Mouse (Mus musculus): ENCODE measurements around the gene Zwilch. TPM values are rescaled to one million over a fixed set of nuclear protein-coding genes. Genes with fewer than 3 reads are reported as not detected.
"Not testable (repeated sequence)": the region's sequence is repeated elsewhere in the genome, so short reads cannot be mapped to it uniquely, and the experiment has no call there.

Gene Zwilch
- polyA plus RNA-seq, 1 experiment from 2014 or later, result 26.8 TPM

- H3K9me3 ChIP-seq (ENCODE audit: low read length); ATAC-seq (ENCODE audit: low FRiP score, low TSS enrichment); H3K9ac ChIP-seq (replicated peaks; ENCODE audit: low read length); H3K27ac ChIP-seq (ENCODE audit: low read length); H3K27me3 ChIP-seq (ENCODE audit: insufficient read depth, low read length); H3K4me2 ChIP-seq (replicated peaks; ENCODE audit: low read depth, low read length); H3K4me1 ChIP-seq (ENCODE audit: insufficient read depth, low read length); H3K4me3 ChIP-seq (ENCODE audit: low read length): not testable (repeated sequence)
- 90% methylated on average over 5 of the region's 5 CpGs for WGBS
- peaks cover 35% of the 10 kb centered on the region for H3K36me3 ChIP-seq (ENCODE audit: insufficient read depth, low read length)
These were observed 10.4 kb upstream of the Zwilch start for GRCm38 (mm10) chr9:64183295-64183694.

- peaks cover 13% of the 10 kb centered on the region for H3K4me1 ChIP-seq (ENCODE audit: insufficient read depth, low read length)
- H3K27ac ChIP-seq (ENCODE audit: low read length), result peak within 1 kb of the TSS; percentile 80
- WGBS, result under 1% methylated on average over 35 of the region's 35 CpGs
- H3K9me3 ChIP-seq (ENCODE audit: low read length), result no peaks in the 10 kb centered on the region
- peak; percentile 95 for ATAC-seq (ENCODE audit: low FRiP score, low TSS enrichment)
- H3K4me3 ChIP-seq (ENCODE audit: low read length), result peak within 1 kb of the TSS; percentile 61
- H3K4me2 ChIP-seq (replicated peaks; ENCODE audit: low read depth, low read length), result peak within 1 kb of the TSS; percentile 53
- peaks cover 55% of the 10 kb centered on the region for H3K36me3 ChIP-seq (ENCODE audit: insufficient read depth, low read length)
- peak within 1 kb of the TSS; percentile 69 for H3K9ac ChIP-seq (replicated peaks; ENCODE audit: low read length)
- H3K27me3 ChIP-seq (ENCODE audit: insufficient read depth, low read length), result no peaks in the 10 kb centered on the region
These were observed 6.2 kb upstream of the Zwilch start, which contains the start of gene Snapc5 for GRCm38 (mm10) chr9:64178974-64179646. Gene Snapc5, plus strand, starts transcription at chr9:64179274.

GRCm38 (mm10) chr9:64178610-64178973, 5.7 kb upstream of the Zwilch start:
- Histone ChIP-seq H3K4me2 (replicated peaks; ENCODE audit: low read depth, low read length) (peak overlapping the region; percentile 53), H3K4me1 (ENCODE audit: insufficient read depth, low read length) (peaks cover 13% of the 10 kb centered on the region), H3K9me3 (ENCODE audit: low read length) (no peaks in the 10 kb centered on the region), H3K9ac (replicated peaks; ENCODE audit: low read length) (peak overlapping the region; percentile 69), H3K36me3 (ENCODE audit: insufficient read depth, low read length) (peaks cover 53% of the 10 kb centered on the region), H3K27ac (ENCODE audit: low read length) (peak overlapping the region; percentile 80), H3K4me3 (ENCODE audit: low read length) (peak overlapping the region; percentile 61), H3K27me3 (ENCODE audit: insufficient read depth, low read length) (no peaks in the 10 kb centered on the region)
- WGBS, result 45% methylated on average over 3 of the region's 3 CpGs
- ATAC-seq (ENCODE audit: low FRiP score, low TSS enrichment), result peak; percentile 73

- ATAC-seq (ENCODE audit: low FRiP score, low TSS enrichment), result no peak
- 86% methylated on average over 11 of the region's 11 CpGs for WGBS
- Histone ChIP-seq H3K4me3 (ENCODE audit: low read length) (no peak overlapping the region), H3K36me3 (ENCODE audit: insufficient read depth, low read length) (peaks cover 42% of the 10 kb centered on the region), H3K4me1 (ENCODE audit: insufficient read depth, low read length) (peaks cover 22% of the 10 kb centered on the region), H3K4me2 (replicated peaks; ENCODE audit: low read depth, low read length) (no peak overlapping the region), H3K27me3 (ENCODE audit: insufficient read depth, low read length) (no peaks in the 10 kb centered on the region), H3K27ac (ENCODE audit: low read length) (no peak overlapping the region), H3K9me3 (ENCODE audit: low read length) (no peaks in the 10 kb centered on the region), H3K9ac (replicated peaks; ENCODE audit: low read length) (no peak overlapping the region)
These were observed 2.5 kb upstream of the Zwilch start for GRCm38 (mm10) chr9:64175378-64175777.

- H3K36me3 ChIP-seq (ENCODE audit: insufficient read depth, low read length), result peaks cover 42% of the 10 kb centered on the region
- peak overlapping the region; percentile 46; the same call in 1 of the 2 replicates for H3K9ac ChIP-seq (replicated peaks; ENCODE audit: low read length)
- H3K27me3 ChIP-seq (ENCODE audit: insufficient read depth, low read length), result no peaks in the 10 kb centered on the region
- ATAC-seq (ENCODE audit: low FRiP score, low TSS enrichment), result no peak
- 58% methylated on average over 8 of the region's 8 CpGs for WGBS
- peak overlapping the region; percentile 85 for H3K4me2 ChIP-seq (replicated peaks; ENCODE audit: low read depth, low read length)
- H3K4me3 ChIP-seq (ENCODE audit: low read length), result peak overlapping the region; percentile 65
- no peaks in the 10 kb centered on the region for H3K9me3 ChIP-seq (ENCODE audit: low read length)
- H3K27ac ChIP-seq (ENCODE audit: low read length), result no peak overlapping the region
- H3K4me1 ChIP-seq (ENCODE audit: insufficient read depth, low read length), result peaks cover 17% of the 10 kb centered on the region
These were observed 1.9 kb upstream of the Zwilch start for GRCm38 (mm10) chr9:64174766-64175165.

- Histone ChIP-seq H3K9ac (replicated peaks; ENCODE audit: low read length) (peak overlapping the region; percentile 81), H3K27me3 (ENCODE audit: insufficient read depth, low read length) (no peaks in the 10 kb centered on the region), H3K4me2 (replicated peaks; ENCODE audit: low read depth, low read length) (peak overlapping the region; percentile 85), H3K36me3 (ENCODE audit: insufficient read depth, low read length) (peaks cover 42% of the 10 kb centered on the region), H3K9me3 (ENCODE audit: low read length) (no peaks in the 10 kb centered on the region), H3K4me3 (ENCODE audit: low read length) (peak overlapping the region; percentile 65), H3K27ac (ENCODE audit: low read length) (no peak overlapping the region), H3K4me1 (ENCODE audit: insufficient read depth, low read length) (peaks cover 17% of the 10 kb centered on the region)
- no peak for ATAC-seq (ENCODE audit: low FRiP score, low TSS enrichment)
These were observed 1.4 kb upstream of the Zwilch start for GRCm38 (mm10) chr9:64174341-64174740.

GRCm38 (mm10) chr9:64173666-64174220, 839 bp upstream of the Zwilch start:
- Histone ChIP-seq H3K4me2 (replicated peaks; ENCODE audit: low read depth, low read length) (peak overlapping the region; percentile 85), H3K9ac (replicated peaks; ENCODE audit: low read length) (peak overlapping the region; percentile 81), H3K9me3 (ENCODE audit: low read length) (no peaks in the 10 kb centered on the region), H3K4me3 (ENCODE audit: low read length) (peak overlapping the region; percentile 65), H3K4me1 (ENCODE audit: insufficient read depth, low read length) (peaks cover 17% of the 10 kb centered on the region), H3K27me3 (ENCODE audit: insufficient read depth, low read length) (no peaks in the 10 kb centered on the region), H3K36me3 (ENCODE audit: insufficient read depth, low read length) (peaks cover 42% of the 10 kb centered on the region), H3K27ac (ENCODE audit: low read length) (peak overlapping the region; percentile 98)
- WGBS, result under 1% methylated on average over 16 of the region's 16 CpGs
- no peak for ATAC-seq (ENCODE audit: low FRiP score, low TSS enrichment)

GRCm38 (mm10) chr9:64172145-64172815, 624 bp downstream of the Zwilch start:
- H3K36me3 ChIP-seq (ENCODE audit: insufficient read depth, low read length), result peaks cover 30% of the 10 kb centered on the region
- H3K4me2 ChIP-seq (replicated peaks; ENCODE audit: low read depth, low read length), result peak overlapping the region; percentile 72
- peak overlapping the region; percentile 98 for H3K27ac ChIP-seq (ENCODE audit: low read length)
- H3K9me3 ChIP-seq (ENCODE audit: low read length), result no peaks in the 10 kb centered on the region
- peak overlapping the region; percentile 88 for H3K9ac ChIP-seq (replicated peaks; ENCODE audit: low read length)
- H3K4me1 ChIP-seq (ENCODE audit: insufficient read depth, low read length), result peaks cover 17% of the 10 kb centered on the region
- ATAC-seq (ENCODE audit: low FRiP score, low TSS enrichment), result peak; percentile 81
- H3K4me3 ChIP-seq (ENCODE audit: low read length), result peak overlapping the region; percentile 65
- H3K27me3 ChIP-seq (ENCODE audit: insufficient read depth, low read length), result no peaks in the 10 kb centered on the region
- 2% methylated on average over 18 of the region's 18 CpGs for WGBS

- H3K27me3 ChIP-seq (ENCODE audit: insufficient read depth, low read length); H3K4me2 ChIP-seq (replicated peaks; ENCODE audit: low read depth, low read length); ATAC-seq (ENCODE audit: low FRiP score, low TSS enrichment); H3K4me3 ChIP-seq (ENCODE audit: low read length); H3K9ac ChIP-seq (replicated peaks; ENCODE audit: low read length); H3K27ac ChIP-seq (ENCODE audit: low read length); H3K9me3 ChIP-seq (ENCODE audit: low read length); H3K36me3 ChIP-seq (ENCODE audit: insufficient read depth, low read length): not testable (repeated sequence)
- WGBS, result 96% methylated on average over 3 of the region's 3 CpGs
- peaks cover 14% of the 10 kb centered on the region for H3K4me1 ChIP-seq (ENCODE audit: insufficient read depth, low read length)
These were observed 2.9 kb downstream of the Zwilch start for GRCm38 (mm10) chr9:64169967-64170366.

GRCm38 (mm10) chr9:64160471-64160870, 12.4 kb downstream of the Zwilch start:
- Histone ChIP-seq H3K27me3 (ENCODE audit: insufficient read depth, low read length) (no peaks in the 10 kb centered on the region), H3K27ac (ENCODE audit: low read length) (no peak overlapping the region), H3K9me3 (ENCODE audit: low read length) (no peaks in the 10 kb centered on the region), H3K4me3 (ENCODE audit: low read length) (no peak overlapping the region), H3K36me3 (ENCODE audit: insufficient read depth, low read length) (peaks cover 31% of the 10 kb centered on the region), H3K9ac (replicated peaks; ENCODE audit: low read length) (no peak overlapping the region), H3K4me2 (replicated peaks; ENCODE audit: low read depth, low read length) (no peak overlapping the region), H3K4me1 (ENCODE audit: insufficient read depth, low read length) (no peaks in the 10 kb centered on the region)
- no peak for ATAC-seq (ENCODE audit: low FRiP score, low TSS enrichment)
- WGBS, result 95% methylated on average over 5 of the region's 5 CpGs
